In genomic region chr4:120570438-120571069, GRCm38 (mm10) we compare ENCODE assay signal across 8 mouse cellular contexts. TPM values are rescaled to one million over a fixed set of nuclear protein-coding genes. Genes with fewer than 3 reads are reported as not detected.
DNase-seq lines count a peak whose midpoint lies in the region; ATAC-seq and TF ChIP-seq lines count a peak whose summit lies in the region.

No protein-coding gene starts in this region.

- peak overlapping the region; percentile 84 for H3K9ac ChIP-seq in kidney, postnatal 0 days (ENCODE audit: low read depth, low read length)
- H3K9ac ChIP-seq in hindbrain, embryonic 14.5 days, result peak overlapping the region; percentile 90
- peak overlapping the region; percentile 95 for H3K9ac ChIP-seq in midbrain, embryonic 15.5 days

- H3K27me3 ChIP-seq in kidney, postnatal 0 days (ENCODE audit: insufficient read depth, low read length), result no peaks in the 10 kb centered on the region
- H3K27me3 ChIP-seq in hindbrain, embryonic 14.5 days (ENCODE audit: control insufficient read depth, insufficient read depth, low read length), result no peaks in the 10 kb centered on the region
- no peaks in the 10 kb centered on the region for H3K27me3 ChIP-seq in midbrain, embryonic 15.5 days (replicated peaks)

- no peak for TF ChIP-seq CTCF in kidney, postnatal 0 days (IDR thresholded peaks at IDR 0.05; ENCODE audit: low read depth)

- peak overlapping the region; percentile 66 for H3K4me2 ChIP-seq in kidney, postnatal 0 days (ENCODE audit: low read length)
- H3K4me2 ChIP-seq in hindbrain, embryonic 14.5 days (replicated peaks), result peak overlapping the region; percentile 69
- peak overlapping the region; percentile 79 for H3K4me2 ChIP-seq in midbrain, embryonic 15.5 days

- peak overlapping the region; percentile 64 for H3K4me3 ChIP-seq in kidney, postnatal 0 days (replicated peaks; ENCODE audit: low read depth, low read length)
- peak overlapping the region; percentile 87 for H3K4me3 ChIP-seq in hindbrain, embryonic 14.5 days (replicated peaks; ENCODE audit: low read length)
- peak overlapping the region; percentile 81 for H3K4me3 ChIP-seq in midbrain, embryonic 15.5 days

- H3K36me3 ChIP-seq in kidney, postnatal 0 days (ENCODE audit: insufficient read depth, low read length), result no peaks in the 10 kb centered on the region
- peaks cover 3% of the 10 kb centered on the region; the same call in 1 of the 2 replicates for H3K36me3 ChIP-seq in hindbrain, embryonic 14.5 days (replicated peaks; ENCODE audit: control insufficient read depth, insufficient read depth)
- H3K36me3 ChIP-seq in midbrain, embryonic 15.5 days (replicated peaks), result no peaks in the 10 kb centered on the region

- intact Hi-C loops in gastrocnemius, postnatal 36 days (cut with DNase I), result no loop called here

- peaks cover 18% of the 10 kb centered on the region for H3K4me1 ChIP-seq in kidney, postnatal 0 days (replicated peaks; ENCODE audit: insufficient read depth, low read length)
- H3K4me1 ChIP-seq in hindbrain, embryonic 14.5 days (replicated peaks; ENCODE audit: control insufficient read depth, insufficient read depth, low read length), result peaks cover 20% of the 10 kb centered on the region
- H3K4me1 ChIP-seq in midbrain, embryonic 15.5 days, result peaks cover 28% of the 10 kb centered on the region

- peak overlapping the region; percentile 85 for H3K27ac ChIP-seq in kidney, postnatal 0 days
- H3K27ac ChIP-seq in hindbrain, embryonic 14.5 days, result peak overlapping the region; percentile 95
- H3K27ac ChIP-seq in midbrain, embryonic 15.5 days, result peak overlapping the region; percentile 97

- peak; percentile 67 for DNase-seq in kidney, postnatal 0 days (ENCODE audit: low spot score)
- DNase-seq in kidney, adult 11 months, result no peak
- peak; percentile 48 for DNase-seq in adipocyte (ENCODE audit: low spot score)
- peak; percentile 38 for DNase-seq in hindbrain, embryonic 14.5 days (ENCODE audit: low spot score)
- DNase-seq in cerebellum, adult 8-10 months, result no peak
- no peak for DNase-seq in spleen, postnatal 4 days (ENCODE audit: low spot score in 2 of 2)
- DNase-seq in gastrocnemius, postnatal 36 days, result no peak

- peak; percentile 50 for ATAC-seq in kidney, postnatal 0 days (replicated peaks; ENCODE audit: low FRiP score, low read depth)
- ATAC-seq in hindbrain, embryonic 14.5 days (ENCODE audit: low FRiP score), result peak; percentile 75
- peak; percentile 77 for ATAC-seq in midbrain, embryonic 15.5 days (replicated peaks)

- no peaks in the 10 kb centered on the region for H3K9me3 ChIP-seq in kidney, postnatal 0 days (replicated peaks; ENCODE audit: low read length)
- H3K9me3 ChIP-seq in hindbrain, embryonic 14.5 days (ENCODE audit: control insufficient read depth, low read length), result no peaks in the 10 kb centered on the region
- H3K9me3 ChIP-seq in midbrain, embryonic 15.5 days, result no peaks in the 10 kb centered on the region

- 1% methylated on average over 25 of the region's 27 CpGs for WGBS in kidney, postnatal 0 days
- under 1% methylated on average over 27 of the region's 27 CpGs for WGBS in hindbrain, embryonic 14.5 days
- WGBS in midbrain, embryonic 15.5 days, result 1% methylated on average over 27 of the region's 27 CpGs

RNA-seq across cellular contexts. Expression of gene Ctps, which starts 0.5 kb away (rescaled TPM):
- 42.4 and 48.5 TPM in 2 replicates for polyA plus RNA-seq in kidney, postnatal 0 days (2015; fragmentation: Nextera tagmentation; extraction: Ambion mirVana)
- 87.0 and 103 TPM in 2 replicates for polyA plus RNA-seq in hindbrain, embryonic 14.5 days (2014; fragmentation: Nextera tagmentation; extraction: Ambion mirVana)
- 70.9 and 78.4 TPM in 2 replicates for polyA plus RNA-seq in midbrain, embryonic 15.5 days (2015; fragmentation: Nextera tagmentation; extraction: Ambion mirVana)
- 10 to 100 TPM; 12.5 to 12.9 TPM for total RNA-seq in gastrocnemius, postnatal 36 days (2021)

RNA-seq across cellular contexts. Expression of gene Gm8439, which starts 18.0 kb away (rescaled TPM):
- polyA plus RNA-seq in kidney, postnatal 0 days (2015; fragmentation: Nextera tagmentation; extraction: Ambion mirVana), result 0.38 and 0.54 TPM in 2 replicates
- not detected in 2 replicates for polyA plus RNA-seq in hindbrain, embryonic 14.5 days (2014; fragmentation: Nextera tagmentation; extraction: Ambion mirVana)
- polyA plus RNA-seq in midbrain, embryonic 15.5 days (2015; fragmentation: Nextera tagmentation; extraction: Ambion mirVana), result not detected in 2 replicates
- total RNA-seq in gastrocnemius, postnatal 36 days (2021), result not detected

RNA-seq across cellular contexts. Expression of gene Slfnl1, which starts 38.5 kb away (rescaled TPM):
- polyA plus RNA-seq in kidney, postnatal 0 days (2015; fragmentation: Nextera tagmentation; extraction: Ambion mirVana), result not detected in 2 replicates
- not detected in 2 replicates for polyA plus RNA-seq in hindbrain, embryonic 14.5 days (2014; fragmentation: Nextera tagmentation; extraction: Ambion mirVana)
- polyA plus RNA-seq in midbrain, embryonic 15.5 days (2015; fragmentation: Nextera tagmentation; extraction: Ambion mirVana), result not detected in 2 replicates
- under 1 TPM in 1 of 2 experiments, not detected in 1; 0.15 TPM for total RNA-seq in gastrocnemius, postnatal 36 days (2021)

Comparison
In these comparisons a context has a peak if more than half of its experiments do, and no peak if none do; other contexts are left out.
1. DNase-seq: peak in kidney, postnatal 0 days (single experiment), adipocyte (single experiment) and hindbrain, embryonic 14.5 days (single experiment); none in kidney, adult 11 months (single experiment), cerebellum, adult 8-10 months (single experiment), spleen, postnatal 4 days (0 of 2) and gastrocnemius, postnatal 36 days (0 of 2).
2. Peak in every context shown above with its lines, with median percentiles within 50 percentile points of each other: ATAC-seq, H3K27ac ChIP-seq, H3K4me2 ChIP-seq, H3K4me3 ChIP-seq and H3K9ac ChIP-seq.